Mouse (Mus musculus) ES-CJ7 (cell line): Measurements from ENCODE around the gene Pkp3.

Experiments used
- DNase-seq: peaks from one replicate; pipeline ENCODE4 v3.0.0; 2011; ENCODE audit warnings: low read depth, low spot score

Gene Pkp3

DNA sequence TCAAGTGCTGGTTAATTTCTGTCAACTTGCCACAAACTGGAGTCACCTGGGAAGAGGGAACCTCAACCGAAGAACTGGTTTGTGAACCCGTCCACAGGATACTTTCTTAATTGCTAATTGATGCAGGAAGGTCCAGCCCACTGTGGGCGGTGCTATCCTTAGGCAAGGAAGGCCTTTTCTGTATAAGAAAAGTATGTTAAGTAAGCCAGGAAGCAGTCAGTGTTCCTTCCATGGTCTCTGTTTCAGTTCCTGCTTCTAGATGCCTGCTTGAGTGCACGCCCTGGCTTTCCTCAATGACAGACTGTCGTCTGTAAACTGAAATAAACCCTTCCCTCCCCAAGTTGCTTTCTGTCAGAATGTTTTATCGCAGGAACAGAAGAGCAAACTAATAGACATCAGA, 21.0 kb upstream of the Pkp3 start:
- DNase-seq = peak; percentile 76

DNA sequence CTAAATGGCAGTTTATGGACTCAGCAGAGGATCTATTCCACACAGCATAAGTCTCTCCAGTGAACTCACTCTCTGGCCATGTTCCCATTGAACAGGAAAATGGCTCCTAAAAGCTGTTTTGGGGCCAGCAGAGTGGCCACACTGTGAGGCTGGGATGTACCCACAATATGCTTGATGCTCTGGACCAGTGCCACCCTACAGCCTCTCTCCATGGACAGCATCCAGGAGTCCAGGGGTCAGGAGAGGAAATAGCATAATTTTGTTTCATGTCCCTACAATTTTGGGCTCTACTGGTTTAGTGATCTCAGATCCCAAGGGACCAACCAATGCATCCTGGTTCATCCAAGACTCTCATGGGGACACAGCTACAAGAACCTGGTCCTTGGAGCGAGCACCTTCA, 20.5 kb upstream of the Pkp3 start:
- no peak for DNase-seq

DNA sequence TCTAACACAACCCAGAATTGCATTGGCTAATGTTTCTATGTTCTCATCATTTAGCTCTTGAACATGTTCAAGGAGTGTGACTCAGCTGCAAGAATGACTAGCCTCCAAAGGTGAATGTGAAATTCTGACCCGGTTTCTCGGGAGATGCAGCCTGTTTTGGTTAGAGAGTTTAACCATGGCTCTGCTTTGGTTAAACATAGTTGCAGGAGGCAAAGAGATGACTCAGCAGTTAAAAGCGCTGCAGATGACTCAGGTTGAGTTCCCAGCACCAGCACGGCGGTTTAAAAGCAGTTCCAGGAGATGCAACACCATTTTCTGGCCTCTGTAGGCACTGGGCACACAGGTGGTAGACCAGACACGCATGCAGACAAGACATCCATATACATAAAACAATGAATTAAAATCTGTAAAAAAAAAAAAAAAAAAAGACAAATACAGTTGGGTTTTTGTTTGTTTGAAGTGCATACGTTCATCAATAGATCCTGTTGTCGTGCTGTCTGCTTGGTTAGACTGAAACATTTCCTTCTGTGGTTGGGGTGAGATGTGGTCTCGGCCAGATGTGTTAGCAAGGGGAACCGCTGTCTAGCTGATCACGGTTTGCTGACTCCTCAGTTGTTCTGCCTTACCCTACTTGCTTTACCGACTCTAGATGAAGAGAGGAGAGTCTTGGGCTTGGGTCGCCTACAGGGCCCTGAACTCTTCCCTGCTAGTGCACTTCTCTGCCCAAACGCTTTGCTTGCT, 19.2 kb upstream of the Pkp3 start:
- no peak for DNase-seq

DNA sequence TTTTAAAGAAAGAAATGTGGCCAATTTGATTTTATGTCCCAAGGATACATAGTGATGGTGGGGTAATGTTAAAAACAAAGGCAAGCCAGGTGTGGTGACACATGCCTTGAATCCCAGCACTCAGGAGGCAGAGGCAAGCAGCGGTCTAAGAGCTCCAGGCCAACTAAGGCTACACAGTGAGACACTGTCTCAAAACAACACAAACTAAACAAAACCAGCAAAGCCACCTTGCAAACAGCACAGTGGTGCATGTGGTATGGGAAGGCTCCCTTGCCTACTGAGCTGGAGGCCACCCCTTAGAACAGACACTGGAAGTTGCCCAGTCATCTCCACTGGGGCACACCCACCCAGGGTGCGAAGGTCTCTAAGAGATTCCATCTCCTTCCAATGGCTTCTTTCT, 18.1 kb upstream of the Pkp3 start:
- DNase-seq = no peak

DNA sequence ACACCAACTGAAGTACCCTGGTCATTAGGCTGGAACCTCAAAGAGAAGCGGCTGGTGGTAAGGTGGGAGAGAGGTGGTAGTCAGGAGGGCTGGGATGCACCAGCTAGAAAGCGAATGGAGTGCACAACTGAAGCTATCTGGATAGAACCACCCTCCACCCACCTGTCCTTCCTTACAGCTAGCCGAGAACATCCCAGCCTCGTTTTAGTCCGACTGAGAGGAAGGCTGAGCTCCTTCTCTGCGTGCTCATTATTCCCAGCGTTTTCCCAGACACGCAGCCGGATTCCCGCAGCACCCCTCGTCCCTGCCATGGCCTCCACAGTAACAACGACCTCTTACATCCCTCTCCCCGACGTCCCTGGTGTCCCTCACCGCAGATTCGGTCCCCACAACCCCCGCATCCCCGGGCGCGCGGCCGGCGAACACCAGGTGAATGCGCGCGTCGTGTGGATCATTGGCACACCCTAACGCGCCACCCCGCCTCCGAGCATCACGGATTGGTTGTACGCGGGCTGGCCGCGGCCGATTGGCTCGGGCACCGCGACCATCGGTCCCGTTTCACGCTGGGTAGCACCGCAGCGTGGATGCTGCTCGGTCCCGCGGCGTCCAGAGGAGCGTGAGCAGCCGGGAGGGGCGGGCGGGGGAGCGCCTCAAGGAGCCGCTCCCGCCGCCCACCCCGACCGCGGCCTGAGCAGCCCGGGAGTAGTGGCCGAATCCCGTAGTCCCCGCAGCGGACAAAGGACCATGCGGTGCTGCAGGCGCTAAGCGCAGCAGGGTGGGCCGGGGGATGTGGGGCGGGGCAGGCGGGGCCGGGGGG, 17.4 kb upstream of the Pkp3 start, which contains the start of gene B4galnt4:
Gene B4galnt4, plus strand, starts transcription at position 679 of the 817 bp plus-strand sequence.
- DNase-seq = peak; percentile 79

DNA sequence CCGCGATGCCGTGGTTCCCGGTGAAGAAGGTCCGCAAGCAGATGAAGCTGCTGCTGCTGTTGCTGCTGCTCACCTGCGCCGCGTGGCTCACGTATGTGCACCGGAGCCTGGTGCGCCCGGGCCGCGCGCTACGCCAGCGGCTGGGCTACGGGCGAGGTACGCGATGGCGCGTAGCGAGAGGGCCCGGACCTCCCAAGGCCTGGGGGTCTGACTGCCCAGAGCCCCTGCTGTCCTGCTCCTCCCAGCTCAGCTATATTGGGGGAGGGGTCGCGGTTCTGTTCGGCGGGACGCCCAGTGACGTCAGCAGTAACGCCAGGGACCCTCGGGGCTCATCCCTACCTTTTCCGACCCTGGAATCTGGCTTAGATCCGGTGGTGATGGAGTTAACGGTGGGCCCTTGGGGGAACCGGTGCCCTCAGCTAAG, 16.7 kb upstream of the Pkp3 start:
- no peak for DNase-seq

DNA sequence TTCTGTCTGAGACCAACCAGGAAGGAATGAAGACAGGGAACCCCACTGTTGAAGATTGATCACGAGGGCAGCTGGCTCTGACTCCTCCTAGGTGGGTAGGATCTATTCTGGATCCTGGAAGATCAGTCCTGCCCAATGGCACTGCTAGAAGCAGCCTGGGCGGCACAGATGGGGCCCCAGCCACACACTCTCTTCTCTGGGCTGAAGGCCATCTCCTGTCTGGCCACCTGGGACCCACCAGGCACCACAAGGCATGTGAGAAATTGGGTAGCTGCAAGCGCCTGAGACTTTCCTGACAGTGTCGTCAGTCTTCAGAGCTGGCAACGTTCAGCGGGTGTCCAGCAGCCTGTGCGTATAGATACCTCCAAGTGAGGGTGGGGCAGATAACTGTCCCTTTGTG, 15.5 kb upstream of the Pkp3 start:
- DNase-seq = no peak

DNA sequence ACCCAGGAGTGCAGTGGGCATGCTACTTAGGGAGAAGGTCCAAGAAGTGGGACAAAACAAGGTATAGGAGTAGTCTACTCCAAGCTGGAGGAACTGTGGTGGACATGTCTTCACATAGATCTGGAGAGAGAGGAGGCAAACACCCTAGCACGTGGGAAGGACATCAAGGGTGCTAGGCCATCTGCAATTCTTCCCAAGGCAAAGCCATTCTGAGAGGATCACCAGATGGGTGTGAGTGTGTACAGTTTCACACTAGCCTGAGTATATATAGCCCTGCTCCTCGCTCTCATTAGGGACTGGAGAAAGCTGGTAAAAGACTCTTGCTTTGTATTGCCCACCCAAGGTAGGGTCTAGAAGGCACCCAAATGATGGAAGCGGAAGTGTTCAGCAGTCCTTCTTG, 14.7 kb upstream of the Pkp3 start:
- DNase-seq = no peak

DNA sequence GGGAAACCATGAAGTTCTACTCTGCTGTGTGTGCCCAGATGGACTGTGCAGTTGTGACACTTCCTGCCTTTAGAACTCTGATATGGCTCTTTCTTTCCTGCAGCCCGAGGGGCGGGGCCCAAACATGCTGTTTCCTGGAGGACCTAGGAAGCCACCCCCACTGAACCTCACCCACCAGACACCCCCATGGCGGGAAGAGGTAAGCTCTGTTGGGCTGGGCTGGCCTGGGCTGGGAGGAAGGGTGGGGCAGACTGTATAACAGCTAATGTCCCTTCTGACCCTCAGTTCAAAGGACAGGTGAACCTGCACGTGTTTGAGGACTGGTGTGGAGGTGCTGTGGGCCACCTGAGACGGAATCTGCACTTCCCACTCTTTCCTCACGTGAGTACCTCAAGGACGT, 13.8 kb upstream of the Pkp3 start:
- peak; percentile 65 for DNase-seq

DNA sequence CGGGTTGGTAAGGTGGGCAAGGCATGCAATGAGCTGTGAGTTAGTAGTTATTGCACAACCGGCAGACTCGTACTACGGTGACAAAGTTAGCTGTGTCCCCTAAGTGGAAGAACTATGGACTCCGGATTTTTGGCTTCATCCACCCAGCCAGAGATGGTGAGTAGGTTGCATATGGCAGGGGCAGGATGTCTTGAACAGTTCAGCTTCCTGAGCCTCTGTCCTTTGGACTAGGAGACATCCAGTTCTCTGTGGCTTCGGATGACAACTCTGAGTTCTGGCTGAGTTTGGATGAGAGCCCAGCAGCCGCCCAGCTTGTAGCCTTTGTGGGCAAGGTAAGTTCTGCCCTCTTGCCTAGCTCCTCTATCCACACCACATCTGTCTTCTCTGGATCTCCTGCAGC, 13.4 kb upstream of the Pkp3 start:
- no peak for DNase-seq

DNA sequence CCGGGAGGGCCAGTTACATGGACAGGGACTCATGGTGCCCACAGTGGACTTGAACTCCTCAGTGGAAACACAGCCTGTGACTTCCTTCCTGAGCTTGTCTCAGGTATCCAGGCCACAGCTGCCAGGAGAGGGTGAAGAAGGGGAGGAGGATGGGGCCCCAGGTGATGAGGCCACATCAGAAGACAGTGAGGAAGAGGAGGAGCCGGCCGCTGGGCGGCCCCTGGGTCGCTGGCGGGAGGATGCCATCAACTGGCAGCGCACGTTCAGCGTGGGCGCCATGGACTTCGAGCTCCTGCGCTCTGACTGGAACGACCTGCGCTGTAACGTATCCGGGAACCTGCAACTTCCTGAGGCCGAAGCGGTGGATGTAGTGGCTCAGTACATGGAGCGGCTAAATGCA, 9.7 kb upstream of the Pkp3 start:
- DNase-seq = no peak

DNA sequence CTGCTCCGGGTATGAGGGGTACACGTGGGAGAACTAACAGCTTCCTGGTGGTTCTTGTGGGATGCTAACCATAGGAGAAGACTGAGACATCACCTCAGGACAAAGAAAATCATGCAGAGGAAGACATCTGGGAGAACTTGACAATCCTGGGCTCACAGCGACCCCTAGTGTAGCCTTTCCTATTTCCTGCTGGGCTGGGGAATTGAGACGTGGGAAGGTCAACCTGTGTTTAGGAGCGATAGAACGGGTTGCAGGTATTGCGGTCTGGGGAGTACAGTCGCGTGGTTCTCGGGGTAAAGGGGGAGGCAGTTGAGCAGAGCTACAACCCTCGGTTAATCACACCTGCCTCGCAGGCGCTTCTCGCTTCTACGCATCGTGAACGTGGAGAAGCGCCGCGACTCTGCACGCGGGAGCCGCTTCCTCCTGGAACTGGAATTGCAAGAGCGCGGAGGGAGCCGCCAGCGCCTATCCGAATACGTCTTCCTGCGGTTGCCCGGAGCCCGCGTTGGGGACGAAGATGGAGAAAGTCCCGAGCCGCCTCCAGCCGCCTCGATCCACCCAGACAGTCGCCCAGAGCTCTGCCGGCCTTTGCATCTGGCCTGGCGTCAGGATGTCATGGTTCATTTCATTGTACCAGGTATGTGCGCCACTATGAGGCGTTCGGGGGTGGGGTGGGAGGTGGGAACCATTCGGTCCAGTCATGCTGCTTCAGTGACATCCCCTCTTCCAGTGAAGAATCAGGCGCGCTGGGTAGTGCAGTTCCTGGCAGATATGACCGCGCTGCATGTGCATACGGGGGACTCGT, 7.8 kb upstream of the Pkp3 start:
- DNase-seq = peak; percentile 94

DNA sequence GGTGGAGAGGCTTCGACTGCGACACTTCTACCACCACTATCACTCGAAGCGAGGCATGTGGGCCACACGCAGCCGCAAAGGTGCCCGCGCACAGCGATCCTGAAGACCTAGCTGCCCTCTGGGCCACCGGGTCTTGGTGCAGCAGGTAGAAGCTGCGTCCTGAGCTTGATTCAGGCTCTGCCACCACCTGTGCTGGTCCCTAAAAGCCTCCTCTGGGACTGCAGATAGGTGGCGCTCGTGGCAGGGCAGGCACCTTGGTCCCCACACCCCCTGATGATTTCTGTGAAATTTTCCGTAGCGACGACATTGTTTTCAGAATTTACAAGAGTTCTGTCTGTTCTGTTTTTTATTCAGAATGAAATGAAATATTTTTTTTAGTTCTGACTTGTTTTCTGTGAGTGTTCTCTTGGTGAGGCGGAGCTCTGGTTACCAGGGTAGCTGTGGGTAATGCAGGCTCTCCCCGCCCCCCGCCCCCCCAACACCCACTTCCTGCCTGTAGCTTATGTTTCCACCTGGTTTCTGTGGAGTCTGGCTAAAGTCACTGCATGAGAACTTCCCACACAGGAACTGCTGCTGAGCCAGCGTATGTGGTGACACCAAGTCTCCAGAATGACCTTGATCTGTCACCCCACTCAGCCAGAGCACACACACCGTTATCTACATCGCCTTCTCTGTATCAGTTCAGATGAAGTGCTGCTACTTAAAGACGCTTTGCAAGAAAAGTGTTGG, 5.8 kb upstream of the Pkp3 start:
- DNase-seq = peak; percentile 67

DNA sequence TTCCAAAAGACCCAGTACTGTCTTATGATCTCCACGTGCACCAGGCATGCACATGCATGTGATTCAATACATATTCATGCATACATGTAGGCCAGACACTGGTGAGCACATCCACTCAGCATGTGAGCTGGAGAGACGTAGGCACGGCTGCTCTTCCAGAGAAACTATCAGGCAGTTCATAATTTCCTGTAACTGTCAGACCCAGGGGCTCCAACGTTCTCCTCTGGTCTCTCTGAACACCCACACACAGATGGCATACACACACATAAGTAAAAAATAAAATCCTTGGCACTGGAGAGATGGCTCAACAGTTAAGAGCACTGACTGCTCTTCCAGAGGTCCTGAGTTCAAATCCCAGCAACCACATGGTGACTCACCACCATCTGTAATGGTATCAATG, 4.2 kb upstream of the Pkp3 start:
- no peak for DNase-seq

DNA sequence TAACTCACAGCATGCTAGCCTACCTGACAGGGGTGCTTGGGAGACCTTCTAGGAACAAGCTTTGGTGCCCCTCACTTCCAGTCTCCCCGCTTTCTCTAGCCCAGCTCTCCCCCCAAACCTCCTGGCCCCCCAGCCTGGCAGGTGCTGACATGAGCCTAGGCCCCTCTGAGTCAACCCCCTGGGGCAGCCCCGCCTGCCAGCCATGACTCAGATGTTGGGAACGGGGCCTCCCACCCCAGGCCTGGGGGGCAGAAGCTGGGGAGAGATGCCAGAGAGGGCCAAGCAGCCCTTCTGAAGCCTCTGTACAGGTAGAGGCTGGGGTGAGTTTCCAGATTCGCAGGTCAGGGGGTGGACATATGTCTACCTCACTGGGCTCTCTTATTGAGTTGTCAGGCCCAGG, 858 bp downstream of the Pkp3 start:
- DNase-seq = no peak

DNA sequence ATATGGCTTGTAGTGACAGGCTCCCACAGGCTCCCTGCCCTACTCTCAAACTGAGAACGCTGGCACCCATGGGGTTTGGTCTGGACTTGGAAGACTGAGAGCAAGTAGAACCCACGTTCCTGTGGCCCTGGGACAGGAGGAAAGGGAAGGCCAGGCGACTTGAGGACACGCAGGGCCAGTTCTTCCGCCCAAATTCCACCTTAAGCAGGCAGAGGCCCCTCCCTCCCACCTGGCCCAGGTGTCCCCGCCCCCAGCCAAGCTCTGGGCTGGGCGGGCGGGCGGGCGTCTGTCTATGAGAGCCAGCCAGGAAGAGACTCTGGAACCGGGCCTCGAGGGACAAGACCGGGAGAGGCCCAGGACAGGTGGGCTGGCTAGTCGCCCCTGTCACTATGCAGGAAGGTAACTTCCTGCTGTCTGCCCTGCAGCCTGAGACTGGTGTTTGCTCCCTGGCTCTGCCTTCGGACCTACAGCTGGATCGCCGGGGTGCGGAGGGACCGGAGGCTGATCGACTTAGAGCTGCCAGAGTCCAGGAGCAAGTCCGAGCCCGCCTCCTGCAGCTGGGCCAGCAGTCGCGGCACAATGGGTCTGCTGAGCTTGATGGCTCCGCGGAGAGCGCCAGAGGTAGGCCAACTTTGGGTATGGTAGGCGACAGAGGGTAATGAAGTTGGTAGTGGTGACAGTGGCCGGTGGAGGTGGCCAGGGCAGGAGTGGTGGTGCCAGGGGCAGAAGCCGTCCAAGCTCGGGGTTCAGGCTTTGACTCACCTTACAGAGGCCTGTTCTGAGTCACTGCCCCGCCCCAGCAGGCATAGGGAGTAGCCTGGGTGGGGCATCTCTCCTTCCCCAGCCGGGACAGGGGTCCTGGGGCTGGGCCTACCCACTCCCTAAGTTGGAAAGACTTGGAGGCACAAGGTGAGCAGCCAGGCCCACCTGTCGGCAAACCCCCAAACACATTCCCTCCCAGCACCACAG, 1.7 kb downstream of the Pkp3 start:
- DNase-seq = no peak

DNA sequence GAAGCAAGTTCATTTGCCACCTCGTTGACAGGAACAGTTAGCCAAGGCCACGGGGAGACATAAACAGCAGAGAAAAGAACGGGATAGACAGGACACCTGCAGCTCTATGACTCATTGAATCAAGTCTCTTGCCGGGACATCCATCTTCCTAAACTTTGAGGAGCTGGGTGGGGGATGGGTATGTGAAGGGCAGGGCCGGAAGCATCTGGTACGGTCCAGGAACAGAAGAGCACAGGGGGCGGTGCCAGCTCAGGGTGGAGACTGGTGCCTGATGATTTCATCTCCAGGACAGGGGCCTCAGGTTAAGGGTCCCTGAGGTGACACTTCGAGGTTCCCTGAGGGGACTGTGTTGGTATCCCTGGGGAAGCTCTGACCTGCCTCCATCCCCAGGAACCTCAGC, 9.9 kb downstream of the Pkp3 start:
- peak; percentile 75 for DNase-seq

DNA sequence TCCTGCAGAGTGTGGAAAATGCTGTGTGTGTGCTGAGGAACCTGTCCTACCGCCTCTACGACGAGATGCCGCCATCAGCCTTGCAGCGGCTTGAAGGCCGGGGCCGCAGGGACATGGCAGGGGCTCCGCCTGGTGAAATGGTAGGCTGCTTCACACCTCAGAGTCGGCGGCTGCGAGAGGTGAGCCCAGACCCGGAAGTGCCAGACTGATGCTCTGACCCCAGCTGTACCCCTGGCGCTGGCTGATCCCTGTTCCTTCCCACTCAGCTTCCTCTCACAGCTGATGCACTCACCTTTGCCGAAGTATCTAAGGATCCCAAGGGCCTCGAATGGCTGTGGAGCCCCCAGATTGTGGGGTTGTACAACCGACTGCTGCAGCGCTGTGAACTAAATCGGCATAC, 10.5 kb downstream of the Pkp3 start:
- no peak for DNase-seq

DNA sequence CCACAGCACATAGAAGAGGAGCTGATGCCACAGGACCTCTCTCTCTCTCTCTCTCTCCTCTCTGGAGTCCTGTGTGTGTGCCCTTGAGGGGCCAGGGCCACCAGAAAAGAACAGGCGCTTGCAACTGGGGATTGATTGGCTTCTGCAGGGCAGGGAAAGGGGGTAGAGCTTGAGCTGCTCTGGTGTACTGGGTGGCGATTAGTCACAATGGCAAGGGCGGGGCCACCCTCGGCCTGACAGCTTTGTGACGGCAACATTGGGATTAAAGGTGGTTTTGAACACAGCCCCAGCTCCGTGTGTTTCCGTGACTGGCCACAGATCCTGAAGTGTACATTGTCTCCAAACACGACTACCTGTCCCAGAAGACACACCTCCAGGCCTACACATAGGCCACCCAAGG, 12.2 kb downstream of the Pkp3 start:
- no peak for DNase-seq

DNA sequence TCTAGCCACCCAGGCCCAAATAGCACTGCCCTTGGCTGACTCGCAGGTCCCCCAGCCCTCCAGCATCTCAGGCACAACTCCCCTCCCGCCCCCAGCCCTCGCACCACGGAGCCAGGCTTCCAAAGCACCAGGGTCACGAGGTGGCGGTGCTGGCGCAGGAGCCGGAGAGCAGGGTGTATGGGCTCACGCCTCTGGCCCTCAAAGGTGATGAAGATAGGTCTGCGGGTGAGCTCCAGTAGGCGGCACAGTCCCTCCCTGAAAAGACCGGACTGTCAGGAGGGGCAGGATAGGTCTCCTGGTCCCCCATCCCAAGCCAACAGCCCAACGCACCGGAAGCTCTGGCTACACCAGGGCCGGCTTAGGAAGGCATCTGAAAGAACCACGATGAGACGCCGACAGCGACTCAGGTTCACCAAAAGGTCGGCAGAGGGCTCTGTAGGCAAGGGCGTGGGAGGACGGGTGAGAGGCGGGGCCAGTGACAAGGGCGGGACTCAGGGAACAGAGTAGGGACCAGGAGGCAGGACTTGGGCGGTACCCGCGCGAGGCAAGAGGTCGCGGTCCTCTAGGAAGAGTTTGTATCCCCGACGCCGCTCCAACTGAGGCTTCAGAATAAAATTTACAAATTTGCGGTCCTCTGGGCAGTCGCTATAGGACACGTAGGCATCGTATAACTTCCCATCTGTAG, 14.2 kb downstream of the Pkp3 start:
- DNase-seq = peak; percentile 93
